Mouse (Mus musculus): ENCODE measurements at regions not wholly inside any gene's neighbourhood (a gene's known extent, or its start where the extent isn't known, plus 50 kb on each side); places are given as distances from the start of the nearest gene placed in this dataset.

DNA sequence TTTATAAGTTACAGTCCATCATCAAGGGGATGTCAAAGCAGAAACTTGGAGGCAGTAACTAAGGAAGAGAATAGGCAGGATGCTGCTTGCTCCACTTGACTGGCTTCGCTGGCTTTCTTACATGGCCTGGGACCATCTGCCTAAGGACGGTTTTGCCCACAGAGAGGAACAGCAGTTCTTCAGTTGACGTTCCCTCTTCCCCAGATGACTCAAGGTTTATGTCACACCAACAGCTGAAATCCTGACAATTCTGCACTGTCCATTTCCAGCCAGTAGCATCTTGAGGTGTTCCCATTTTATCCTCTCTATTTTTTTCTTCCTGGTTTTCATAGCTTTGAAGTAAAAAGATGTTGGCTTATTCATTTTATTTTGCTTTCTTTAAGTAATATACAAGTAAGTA is 391.8 kb downstream of the Tshz3 start:
- H3K4me2 ChIP-seq (ENCODE audit: low read length) = no peak overlapping the region
- no peak overlapping the region for H3K9ac ChIP-seq (ENCODE audit: low read length)
- no peaks in the 10 kb centered on the region for H3K27me3 ChIP-seq (replicated peaks; ENCODE audit: control insufficient read depth, insufficient read depth, low read length)
- WGBS = 82% methylated on average over 3 of the region's 3 CpGs
- ATAC-seq (replicated peaks; ENCODE audit: low FRiP score, low TSS enrichment, low read depth) (no peak), DNase-seq (ENCODE audit: low spot score) (no peak)
- no peaks in the 10 kb centered on the region for H3K36me3 ChIP-seq (ENCODE audit: control insufficient read depth, insufficient read depth, low read length)
- H3K4me3 ChIP-seq (ENCODE audit: low read depth, low read length) = no peak overlapping the region
- no peaks in the 10 kb centered on the region for H3K4me1 ChIP-seq (replicated peaks; ENCODE audit: control insufficient read depth, insufficient read depth, low read length)
- H3K9me3 ChIP-seq (ENCODE audit: control insufficient read depth, low read length) = no peaks in the 10 kb centered on the region
- no peak overlapping the region for H3K27ac ChIP-seq (ENCODE audit: low read depth)

DNA sequence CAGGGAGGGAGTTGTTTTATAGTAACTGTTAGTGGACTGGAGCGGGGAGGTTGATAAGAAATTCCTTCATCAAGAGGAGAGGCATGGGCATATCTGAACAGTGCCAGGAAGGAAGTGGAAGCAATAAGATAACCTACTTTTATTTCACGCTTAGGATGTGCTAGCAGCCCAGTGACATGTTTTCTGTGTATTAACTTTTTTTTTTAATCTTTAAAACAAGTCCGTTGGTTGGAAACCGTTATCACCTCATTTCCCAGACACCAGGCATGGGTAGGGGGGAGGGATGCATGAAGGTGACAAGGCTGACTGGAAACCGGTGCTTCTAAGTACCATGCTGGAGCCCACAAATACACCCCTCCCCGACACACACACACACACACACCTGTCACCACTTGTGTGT is 394.7 kb downstream of the Tshz3 start:
- DNase-seq (ENCODE audit: low spot score) (no peak), ATAC-seq (replicated peaks; ENCODE audit: low FRiP score, low TSS enrichment, low read depth) (no peak)
- 83% methylated on average over 6 of the region's 6 CpGs for WGBS
- H3K9me3 ChIP-seq (ENCODE audit: control insufficient read depth, low read length) = no peaks in the 10 kb centered on the region
- no peaks in the 10 kb centered on the region for H3K4me1 ChIP-seq (replicated peaks; ENCODE audit: control insufficient read depth, insufficient read depth, low read length)
- no peaks in the 10 kb centered on the region for H3K36me3 ChIP-seq (ENCODE audit: control insufficient read depth, insufficient read depth, low read length)
- H3K27ac ChIP-seq (ENCODE audit: low read depth) = no peak overlapping the region
- H3K27me3 ChIP-seq (replicated peaks; ENCODE audit: control insufficient read depth, insufficient read depth, low read length) = no peaks in the 10 kb centered on the region
- no peak overlapping the region for H3K4me3 ChIP-seq (ENCODE audit: low read depth, low read length)
- no peak overlapping the region for H3K9ac ChIP-seq (ENCODE audit: low read length)
- no peak overlapping the region for H3K4me2 ChIP-seq (ENCODE audit: low read length)

DNA sequence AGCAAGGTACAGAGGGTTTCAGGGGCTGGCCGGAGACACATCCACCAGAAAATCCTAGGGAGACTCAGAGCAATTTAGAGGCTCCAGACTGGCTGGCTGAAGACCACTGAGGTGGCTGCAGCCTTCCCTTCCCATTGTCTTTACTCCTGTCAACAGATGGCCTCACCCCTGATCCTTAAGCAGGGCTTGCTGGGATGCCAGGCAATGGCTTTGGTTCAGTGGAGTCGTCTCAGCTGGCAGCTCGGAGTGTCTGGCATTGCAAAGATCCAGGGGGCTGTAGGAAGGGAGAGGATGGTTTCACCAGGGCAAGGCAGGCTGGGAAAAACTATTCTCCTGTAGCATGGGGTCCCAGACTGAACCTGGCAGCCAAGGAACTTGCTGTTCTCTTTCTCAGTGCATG is 395.8 kb downstream of the Tshz3 start:
- 69% methylated on average over 3 of the region's 3 CpGs for WGBS
- DNase-seq (ENCODE audit: low spot score) = no peak
- no peak overlapping the region for H3K4me2 ChIP-seq (ENCODE audit: low read length)

DNA sequence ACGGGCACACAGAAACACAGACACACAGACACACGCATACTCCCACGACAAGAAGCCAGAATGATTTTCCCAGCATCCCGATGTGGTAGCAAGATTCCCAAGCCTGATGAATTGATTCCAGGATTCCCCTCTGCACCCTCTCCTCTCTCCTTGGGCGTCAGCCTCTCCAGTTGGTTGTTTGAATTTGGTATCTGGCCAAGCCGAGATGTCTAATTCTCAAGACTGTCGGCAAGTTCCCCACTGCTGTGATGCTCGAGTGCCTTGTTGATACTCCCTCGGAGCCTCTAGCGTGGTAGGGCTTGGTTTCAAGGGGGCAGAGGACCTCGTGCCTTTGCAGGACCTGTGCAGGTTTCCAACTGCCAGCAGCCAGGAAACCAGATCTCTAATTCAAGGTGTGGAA is 397.9 kb downstream of the Tshz3 start:
- Histone ChIP-seq H3K9ac (ENCODE audit: low read length) (no peak overlapping the region), H3K9me3 (ENCODE audit: control insufficient read depth, low read length) (no peaks in the 10 kb centered on the region), H3K4me2 (ENCODE audit: low read length) (no peak overlapping the region), H3K27ac (ENCODE audit: low read depth) (no peak overlapping the region), H3K4me1 (replicated peaks; ENCODE audit: control insufficient read depth, insufficient read depth, low read length) (no peaks in the 10 kb centered on the region), H3K4me3 (ENCODE audit: low read depth, low read length) (no peak overlapping the region), H3K36me3 (ENCODE audit: control insufficient read depth, insufficient read depth, low read length) (no peaks in the 10 kb centered on the region), H3K27me3 (replicated peaks; ENCODE audit: control insufficient read depth, insufficient read depth, low read length) (no peaks in the 10 kb centered on the region)
- DNase-seq (ENCODE audit: low spot score) (no peak), ATAC-seq (replicated peaks; ENCODE audit: low FRiP score, low TSS enrichment, low read depth) (no peak)
- WGBS = 77% methylated on average over 11 of the region's 11 CpGs

More for the DNA sequence above, 395.8 kb downstream of the Tshz3 start:
- Histone ChIP-seq H3K4me3 (ENCODE audit: low read depth, low read length) (no peak overlapping the region), H3K9me3 (ENCODE audit: control insufficient read depth, low read length) (no peaks in the 10 kb centered on the region), H3K4me1 (replicated peaks; ENCODE audit: control insufficient read depth, insufficient read depth, low read length) (no peaks in the 10 kb centered on the region), H3K36me3 (ENCODE audit: control insufficient read depth, insufficient read depth, low read length) (no peaks in the 10 kb centered on the region), H3K9ac (ENCODE audit: low read length) (no peak overlapping the region), H3K27ac (ENCODE audit: low read depth) (no peak overlapping the region), H3K27me3 (replicated peaks; ENCODE audit: control insufficient read depth, insufficient read depth, low read length) (no peaks in the 10 kb centered on the region)
- ATAC-seq (replicated peaks; ENCODE audit: low FRiP score, low TSS enrichment, low read depth) = no peak

DNA sequence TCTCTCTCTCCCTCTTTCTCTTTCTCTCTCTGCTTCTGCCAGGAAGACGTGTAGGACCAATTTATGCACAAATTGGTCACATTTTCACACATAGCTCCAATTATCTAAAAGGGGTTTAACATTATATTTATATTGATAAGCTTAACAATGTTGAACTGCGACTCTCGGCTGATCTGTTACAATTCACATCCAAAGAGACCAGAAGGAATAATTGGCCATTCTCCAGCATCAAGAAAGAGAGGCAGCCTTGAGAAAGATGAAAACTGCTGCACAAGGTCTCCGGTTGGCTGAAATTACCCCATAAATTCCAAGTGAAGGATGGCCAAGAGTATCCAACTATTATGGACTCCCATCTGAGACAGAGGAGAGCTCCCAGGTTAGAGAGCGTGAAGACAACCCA is 398.4 kb downstream of the Tshz3 start:
- WGBS = 78% methylated on average over 5 of the region's 5 CpGs
- Histone ChIP-seq H3K4me2 (ENCODE audit: low read length) (no peak overlapping the region), H3K4me3 (ENCODE audit: low read depth, low read length) (no peak overlapping the region), H3K9me3 (ENCODE audit: control insufficient read depth, low read length) (no peaks in the 10 kb centered on the region), H3K4me1 (replicated peaks; ENCODE audit: control insufficient read depth, insufficient read depth, low read length) (no peaks in the 10 kb centered on the region), H3K27me3 (replicated peaks; ENCODE audit: control insufficient read depth, insufficient read depth, low read length) (no peaks in the 10 kb centered on the region), H3K9ac (ENCODE audit: low read length) (no peak overlapping the region), H3K36me3 (ENCODE audit: control insufficient read depth, insufficient read depth, low read length) (no peaks in the 10 kb centered on the region), H3K27ac (ENCODE audit: low read depth) (no peak overlapping the region)
- ATAC-seq (replicated peaks; ENCODE audit: low FRiP score, low TSS enrichment, low read depth) = no peak
- no peak for DNase-seq (ENCODE audit: low spot score)

DNA sequence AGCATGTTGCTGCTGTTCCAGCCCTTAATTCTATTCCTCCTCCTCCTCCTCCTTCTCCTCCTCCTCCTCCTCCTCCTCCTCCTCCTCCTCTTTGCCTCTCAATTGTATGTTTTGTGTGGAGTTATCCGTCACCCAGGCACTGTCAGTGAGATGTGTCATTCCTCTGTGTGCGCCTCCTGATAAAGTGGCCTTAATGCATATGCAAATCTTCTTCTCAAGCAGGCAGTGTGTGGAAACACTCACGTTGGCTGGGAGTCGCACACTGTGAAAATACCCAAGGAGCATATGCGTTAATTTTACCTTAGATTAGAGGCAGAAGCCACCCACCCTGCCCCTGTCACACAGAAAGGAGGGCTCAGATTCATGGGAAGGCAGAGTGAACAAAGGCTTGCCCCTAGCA is 401.0 kb downstream of the Tshz3 start:
- Histone ChIP-seq H3K27me3 (replicated peaks; ENCODE audit: control insufficient read depth, insufficient read depth, low read length) (no peaks in the 10 kb centered on the region), H3K4me1 (replicated peaks; ENCODE audit: control insufficient read depth, insufficient read depth, low read length) (no peaks in the 10 kb centered on the region), H3K9ac (ENCODE audit: low read length) (no peak overlapping the region), H3K4me3 (ENCODE audit: low read depth, low read length) (no peak overlapping the region), H3K4me2 (ENCODE audit: low read length) (no peak overlapping the region), H3K36me3 (ENCODE audit: control insufficient read depth, insufficient read depth, low read length) (no peaks in the 10 kb centered on the region), H3K9me3 (ENCODE audit: control insufficient read depth, low read length) (no peaks in the 10 kb centered on the region), H3K27ac (ENCODE audit: low read depth) (no peak overlapping the region)
- ATAC-seq (replicated peaks; ENCODE audit: low FRiP score, low TSS enrichment, low read depth) (no peak), DNase-seq (ENCODE audit: low spot score) (no peak)
- 43% methylated on average over 4 of the region's 5 CpGs for WGBS

DNA sequence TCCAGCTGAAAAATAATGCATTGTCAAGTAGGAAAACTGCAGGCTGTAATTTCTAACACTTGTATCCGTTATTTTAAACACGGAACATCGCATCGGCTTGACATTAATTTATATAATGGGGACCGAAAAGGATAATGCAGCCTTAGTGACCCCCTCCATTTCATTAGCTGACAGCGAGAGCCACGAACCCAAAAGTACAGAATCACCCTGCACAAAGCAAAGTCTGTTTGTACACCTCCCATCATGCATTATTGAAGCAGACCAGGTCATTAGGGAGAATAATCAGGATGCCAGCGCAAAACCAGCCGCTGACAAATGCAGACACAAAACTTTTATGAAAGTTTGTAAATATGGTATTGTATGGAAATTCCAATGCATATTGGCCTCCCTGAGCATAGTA is 406.8 kb downstream of the Tshz3 start:
- H3K9ac ChIP-seq (ENCODE audit: low read length) = no peak overlapping the region
- no peak overlapping the region for H3K27ac ChIP-seq (ENCODE audit: low read depth)
- H3K4me2 ChIP-seq (ENCODE audit: low read length) = no peak overlapping the region
- H3K4me3 ChIP-seq (ENCODE audit: low read depth, low read length) = no peak overlapping the region
- H3K9me3 ChIP-seq (ENCODE audit: control insufficient read depth, low read length) = no peaks in the 10 kb centered on the region
- no peak for ATAC-seq (replicated peaks; ENCODE audit: low FRiP score, low TSS enrichment, low read depth)
- no peaks in the 10 kb centered on the region for H3K27me3 ChIP-seq (replicated peaks; ENCODE audit: control insufficient read depth, insufficient read depth, low read length)
- no peaks in the 10 kb centered on the region for H3K36me3 ChIP-seq (ENCODE audit: control insufficient read depth, insufficient read depth, low read length)
- no peaks in the 10 kb centered on the region for H3K4me1 ChIP-seq (replicated peaks; ENCODE audit: control insufficient read depth, insufficient read depth, low read length)
- 58% methylated on average over 9 of the region's 9 CpGs for WGBS
- no peak for DNase-seq (ENCODE audit: low spot score)

DNA sequence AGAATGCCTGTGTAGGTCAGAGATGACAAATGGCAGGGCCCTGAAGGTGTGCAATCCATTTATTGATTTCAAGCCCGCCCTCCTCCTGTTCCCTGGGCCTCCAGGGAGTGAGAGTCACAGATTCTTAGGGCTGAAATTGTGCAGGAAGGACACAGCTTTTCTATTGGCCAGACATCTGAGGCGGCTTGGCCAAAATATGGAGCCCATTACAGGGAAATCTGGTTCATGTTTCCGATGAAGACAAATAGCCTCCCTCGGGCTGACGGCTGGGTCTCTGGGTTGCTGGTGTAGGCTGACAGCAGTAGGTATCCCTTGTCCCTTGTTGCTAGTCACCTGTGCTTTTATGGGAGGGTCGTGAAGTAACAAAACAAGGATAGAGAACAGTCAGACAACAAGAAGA is 413.2 kb downstream of the Tshz3 start:
- WGBS = 69% methylated on average over 6 of the region's 6 CpGs
- Histone ChIP-seq H3K4me2 (ENCODE audit: low read length) (no peak overlapping the region), H3K27ac (ENCODE audit: low read depth) (no peak overlapping the region), H3K4me3 (ENCODE audit: low read depth, low read length) (no peak overlapping the region), H3K4me1 (replicated peaks; ENCODE audit: control insufficient read depth, insufficient read depth, low read length) (no peaks in the 10 kb centered on the region), H3K9me3 (ENCODE audit: control insufficient read depth, low read length) (no peaks in the 10 kb centered on the region), H3K27me3 (replicated peaks; ENCODE audit: control insufficient read depth, insufficient read depth, low read length) (no peaks in the 10 kb centered on the region), H3K36me3 (ENCODE audit: control insufficient read depth, insufficient read depth, low read length) (no peaks in the 10 kb centered on the region), H3K9ac (ENCODE audit: low read length) (no peak overlapping the region)
- DNase-seq (ENCODE audit: low spot score) (no peak), ATAC-seq (replicated peaks; ENCODE audit: low FRiP score, low TSS enrichment, low read depth) (no peak)

DNA sequence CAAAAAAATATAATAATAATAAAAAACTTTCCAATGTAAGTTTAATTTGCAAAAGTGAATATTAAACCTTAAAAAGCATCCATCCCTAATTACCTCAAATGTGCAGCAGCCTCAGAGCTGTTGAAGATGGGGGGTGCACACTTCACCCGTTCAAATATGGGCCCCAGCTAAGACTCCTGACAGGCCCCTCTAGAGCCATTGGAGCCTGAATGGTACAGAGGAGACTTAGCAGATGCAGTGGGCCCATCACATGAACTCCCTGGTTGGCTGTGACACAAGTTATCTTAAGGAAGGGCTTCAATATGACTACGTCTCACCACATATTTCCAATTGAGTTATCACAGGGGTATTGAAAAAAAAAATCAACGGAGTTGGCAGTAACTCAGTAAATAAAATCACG is 422.9 kb downstream of the Tshz3 start:
- no peak overlapping the region for H3K27ac ChIP-seq (ENCODE audit: low read depth)
- no peak overlapping the region for H3K4me3 ChIP-seq (ENCODE audit: low read depth, low read length)
- H3K9me3 ChIP-seq (ENCODE audit: control insufficient read depth, low read length) = no peaks in the 10 kb centered on the region
- WGBS = 90% methylated on average over 4 of the region's 4 CpGs
- no peak overlapping the region for H3K9ac ChIP-seq (ENCODE audit: low read length)
- ATAC-seq (replicated peaks; ENCODE audit: low FRiP score, low TSS enrichment, low read depth) (no peak), DNase-seq (ENCODE audit: low spot score) (no peak)
- no peaks in the 10 kb centered on the region for H3K36me3 ChIP-seq (ENCODE audit: control insufficient read depth, insufficient read depth, low read length)
- H3K4me2 ChIP-seq (ENCODE audit: low read length) = no peak overlapping the region
- H3K4me1 ChIP-seq (replicated peaks; ENCODE audit: control insufficient read depth, insufficient read depth, low read length) = 0 out of 2 replicates have a peak, but pooled peaks cover 2% of the 10 kb centered on the region
- H3K27me3 ChIP-seq (replicated peaks; ENCODE audit: control insufficient read depth, insufficient read depth, low read length) = no peaks in the 10 kb centered on the region
